Mouse (Mus musculus) myocyte (in vitro differentiated cells): ENCODE measurements around the gene St3gal3.

Source experiments
- CEBPB ChIP-seq: IDR thresholded peaks from 2 replicates; pipeline ENCODE4 v1.6.1; 2011; ENCODE audit warnings: mild to moderate bottlenecking, moderate library complexity; ENCODE audit not compliant: poor library complexity, insufficient read depth, severe bottlenecking
- E2F4 ChIP-seq: IDR thresholded peaks from one replicate; pipeline ENCODE4 v1.6.1; 2011; ENCODE audit warnings: mild to moderate bottlenecking, control low read depth, moderate library complexity; ENCODE audit not compliant: insufficient read depth
- MAX ChIP-seq: IDR thresholded peaks from one replicate; pipeline ENCODE4 v1.6.1; 2011; ENCODE audit warnings: low read depth, mild to moderate bottlenecking, control low read depth
- MYOD1 ChIP-seq, 3 experiments: IDR thresholded peaks; one replicate each; pipeline ENCODE4 v1.6.1; 2011; ENCODE audit warnings: control low read depth in 2 of 3, low read depth in 2 of 3, mild to moderate bottlenecking in 2 of 3, moderate library complexity in 1 of 3; ENCODE audit not compliant: insufficient read length in 2 of 3, control insufficient read depth in 1 of 3
- MYOG ChIP-seq, 3 experiments: IDR thresholded peaks; one replicate each; pipeline ENCODE4 v1.6.1; 2011; ENCODE audit warnings: control low read depth in 2 of 3, low read depth in 2 of 3, mild to moderate bottlenecking in 2 of 3; ENCODE audit not compliant: insufficient read length in 2 of 3, control insufficient read depth in 1 of 3, insufficient read depth in 1 of 3
- POLR2A ChIP-seq: IDR thresholded peaks from one replicate; pipeline ENCODE4 v1.6.1; 2011; ENCODE audit warnings: low read depth, mild to moderate bottlenecking, control low read depth, moderate library complexity; ENCODE audit not compliant: insufficient read length
- POLR2AphosphoS2 ChIP-seq: IDR thresholded peaks from one replicate; pipeline ENCODE4 v1.6.1; 2011; ENCODE audit warnings: low read depth, control low read depth; ENCODE audit not compliant: insufficient read length
- REST ChIP-seq: IDR thresholded peaks from one replicate; pipeline ENCODE4 v1.6.1; 2011; ENCODE audit warnings: mild to moderate bottlenecking, control low read depth, moderate library complexity; ENCODE audit not compliant: insufficient read depth, insufficient read length
- SRF ChIP-seq: IDR thresholded peaks from one replicate; pipeline ENCODE4 v1.6.1; 2011; ENCODE audit warnings: low read depth; ENCODE audit not compliant: control insufficient read depth, insufficient read length
- TCF12 ChIP-seq: IDR thresholded peaks from one replicate; pipeline ENCODE4 v1.6.1; 2011; ENCODE audit warnings: mild to moderate bottlenecking, control low read depth; ENCODE audit not compliant: poor library complexity, insufficient read depth, severe bottlenecking
- USF1 ChIP-seq: IDR thresholded peaks from one replicate; pipeline ENCODE4 v1.6.1; 2011; ENCODE audit warnings: low read depth, mild to moderate bottlenecking, control low read depth, moderate library complexity

DNA sequence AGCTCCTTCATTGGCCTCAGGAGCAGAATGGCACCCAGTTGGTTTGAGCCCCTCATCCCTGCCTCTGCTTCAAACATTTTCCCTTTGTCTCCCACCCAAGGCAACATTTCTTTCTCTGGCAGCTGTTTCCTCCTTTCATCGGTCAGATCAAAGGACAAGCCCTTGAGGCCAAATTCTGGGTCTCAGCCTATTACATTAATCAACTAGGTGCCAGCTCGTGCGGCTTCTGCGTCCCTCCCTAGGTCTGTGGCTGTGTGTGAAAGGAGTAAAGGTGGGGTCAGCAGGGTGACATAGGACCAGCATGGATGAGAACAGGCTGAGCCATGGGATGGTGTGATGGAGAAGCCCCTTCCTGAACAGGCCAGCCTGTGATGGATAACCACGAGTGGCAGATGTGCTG, 191.4 kb downstream of the St3gal3 start:
- no peak for TF ChIP-seq TCF12
- no peak for TF ChIP-seq MYOD1 (IDR thresholded peaks at IDR 0.05; ENCODE audit: control insufficient read depth in 1 of 3, insufficient read length in 2 of 3, low read depth in 2 of 3)
- no peak for TF ChIP-seq POLR2A
- TF ChIP-seq CEBPB = no peak
- no peak for TF ChIP-seq MAX
- TF ChIP-seq MYOG (IDR thresholded peaks at IDR 0.05; ENCODE audit: control insufficient read depth in 1 of 3, insufficient read depth in 1 of 3, insufficient read length in 2 of 3, low read depth in 2 of 3) = no peak
- no peak for TF ChIP-seq POLR2AphosphoS2
- no peak for TF ChIP-seq USF1
- TF ChIP-seq E2F4 = no peak
- no peak for TF ChIP-seq SRF
- TF ChIP-seq REST = no peak
